Mouse (Mus musculus) hindbrain, embryonic 11.5 days (tissue): ENCODE measurements at regions not wholly inside any gene's neighbourhood (a gene's known extent, or its start where the extent isn't known, plus 50 kb on each side); places are given as distances from the start of the nearest gene placed in this dataset.
A peak's percentile ranks its signal among the peaks of the same experiment; 100 is the strongest.

ENCODE experiments used
- ATAC-seq: fragments of 200-750 bp; cut with Nextera tagmentation; 2 replicates; pipeline ENCODE4 v1.8.0; 2017; ENCODE audit warnings: mild to moderate bottlenecking, moderate TSS enrichment, moderate library complexity; ENCODE audit not compliant: low FRiP score
- DNase-seq: peaks from one replicate; pipeline ENCODE4 v3.0.0-alpha.2; 2015; ENCODE audit warnings: low spot score
- H3K27ac ChIP-seq: fragments of 300-500 bp; sonication (generic); 2 replicates; pipeline ENCODE4 v1.5.1; 2014; ENCODE audit warnings: mild to moderate bottlenecking, low read depth, low read length
- H3K27me3 ChIP-seq: fragments of 300-500 bp; sonication (generic); 2 replicates; pipeline ENCODE4 v1.6.1; 2014; ENCODE audit warnings: mild to moderate bottlenecking, low read length, moderate library complexity, mixed read lengths; ENCODE audit not compliant: control insufficient read depth, insufficient read depth
- H3K36me3 ChIP-seq: fragments of 300-500 bp; sonication (generic); 2 replicates; pipeline ENCODE4 v1.6.1; 2014; ENCODE audit warnings: mild to moderate bottlenecking, low read length, moderate library complexity, mixed read lengths; ENCODE audit not compliant: control insufficient read depth, insufficient read depth
- H3K4me1 ChIP-seq: fragments of 300-500 bp; sonication (generic); replicated peaks from 2 replicates; pipeline ENCODE4 v1.6.1; 2014; ENCODE audit warnings: low read length, mixed read lengths; ENCODE audit not compliant: control insufficient read depth, insufficient read depth
- H3K4me2 ChIP-seq: fragments of 300-500 bp; sonication (generic); replicated peaks from 2 replicates; pipeline ENCODE4 v1.6.1; 2014; ENCODE audit warnings: mild to moderate bottlenecking, low read depth, low read length
- H3K4me3 ChIP-seq: fragments of 300-500 bp; sonication (generic); 2 replicates; pipeline ENCODE4 v1.5.1; 2014; ENCODE audit warnings: low read depth, low read length
- H3K9ac ChIP-seq: fragments of 300-500 bp; sonication (generic); 2 replicates; pipeline ENCODE4 v1.6.1; 2014; ENCODE audit warnings: low read depth, low read length
- H3K9me3 ChIP-seq: fragments of 300-500 bp; sonication (generic); 2 replicates; pipeline ENCODE4 v1.6.1; 2016; ENCODE audit warnings: low read length; ENCODE audit not compliant: control insufficient read depth
- WGBS: fragments of 180-500 bp; shearing (Covaris S2); extraction: QIAGEN DNeasy Blood & Tissue Kit; methylation state at CpG from one replicate; pipeline ENCODE4 v1.1.7; 2014; 5-methylcytosine and 5-hydroxymethylcytosine counted together

DNA sequence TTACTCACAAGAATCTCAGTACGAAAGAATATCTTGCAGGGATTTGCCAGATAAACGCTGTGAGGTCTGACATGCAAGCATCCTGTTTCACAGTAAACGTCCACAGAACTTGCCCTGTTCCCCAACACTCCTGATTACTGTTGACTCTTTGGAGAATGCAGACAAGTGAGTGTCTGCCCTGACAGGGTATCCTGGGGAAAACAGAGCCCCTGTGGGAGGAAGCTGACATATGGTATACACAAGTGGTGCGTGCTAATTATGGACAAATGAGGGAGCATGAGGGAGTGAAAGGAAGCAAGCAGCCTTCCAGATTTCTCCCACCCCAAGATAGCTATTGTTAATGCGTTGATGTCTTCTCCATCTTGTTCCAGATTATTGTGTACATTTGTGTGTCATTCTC is 124.5 kb upstream of the Pdzrn3 start:
- DNase-seq (no peak), ATAC-seq (no peak)
- Histone ChIP-seq H3K27me3 (no peaks in the 10 kb centered on the region), H3K36me3 (no peaks in the 10 kb centered on the region), H3K4me3 (no peak overlapping the region), H3K9me3 (no peaks in the 10 kb centered on the region), H3K27ac (no peak overlapping the region), H3K4me1 (no peaks in the 10 kb centered on the region), H3K9ac (no peak overlapping the region), H3K4me2 (no peak overlapping the region)
- whole genome bisulfite sequencing, result 38% methylated on average over 5 of the region's 5 CpGs

DNA sequence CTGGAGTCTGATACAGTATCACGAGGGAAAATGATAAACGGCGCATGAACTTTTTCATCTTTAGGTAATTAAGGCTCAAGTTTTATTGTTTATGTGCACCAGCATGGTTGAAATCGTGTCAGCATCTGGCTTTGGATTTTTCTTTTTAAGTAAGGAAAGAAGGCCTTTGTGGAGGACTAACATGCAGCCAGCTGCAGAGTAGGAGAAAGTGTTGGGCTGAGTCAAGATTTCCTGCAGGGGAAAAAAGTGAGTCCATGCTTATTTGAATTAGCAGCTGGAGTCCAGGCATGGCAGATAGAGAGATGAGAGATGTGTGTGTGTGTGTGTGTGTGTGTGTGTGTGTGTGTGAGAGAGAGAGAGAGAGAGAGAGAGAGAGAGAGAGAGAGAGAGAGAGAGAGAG is 124.0 kb upstream of the Pdzrn3 start:
- no peak overlapping the region for H3K27ac ChIP-seq
- no peaks in the 10 kb centered on the region for H3K36me3 ChIP-seq
- no peak overlapping the region for H3K4me3 ChIP-seq
- 69% methylated on average over 4 of the region's 4 CpGs for WGBS
- H3K4me1 ChIP-seq, result no peaks in the 10 kb centered on the region
- ATAC-seq (no peak), DNase-seq (no peak)
- no peak overlapping the region for H3K4me2 ChIP-seq
- no peak overlapping the region for H3K9ac ChIP-seq
- no peaks in the 10 kb centered on the region for H3K9me3 ChIP-seq
- no peaks in the 10 kb centered on the region for H3K27me3 ChIP-seq

- Histone ChIP-seq H3K9me3 (no peaks in the 10 kb centered on the region), H3K4me2 (no peak overlapping the region), H3K4me1 (no peaks in the 10 kb centered on the region), H3K27me3 (no peaks in the 10 kb centered on the region), H3K27ac (no peak overlapping the region), H3K9ac (no peak overlapping the region), H3K4me3 (no peak overlapping the region), H3K36me3 (no peaks in the 10 kb centered on the region)
- no peak for ATAC-seq
- DNase-seq, result no peak
Measured at GRCm38 (mm10) chr6:101500202-101500601, 122.5 kb upstream of the Pdzrn3 start.

DNA sequence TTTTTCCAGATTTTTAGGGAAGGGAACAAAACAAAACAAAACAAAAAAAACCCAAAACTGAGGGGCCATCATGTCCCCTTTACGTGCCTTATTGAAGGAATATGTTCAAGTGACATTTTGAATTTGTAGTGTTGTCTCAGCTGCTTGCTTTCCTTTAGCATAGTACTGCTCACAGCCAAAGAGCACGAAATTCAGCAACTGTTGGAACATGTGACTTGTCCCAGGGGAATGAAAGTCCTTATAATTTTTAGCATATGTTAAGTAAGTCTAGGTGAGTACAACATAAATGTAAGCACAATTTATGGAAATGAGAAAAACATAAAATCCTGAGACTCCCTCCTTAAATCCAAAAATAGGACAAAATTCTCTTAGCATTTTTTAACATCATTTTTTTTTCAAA is 110.8 kb upstream of the Pdzrn3 start:
- H3K9ac ChIP-seq, result no peak overlapping the region
- ATAC-seq (no peak), DNase-seq (peak; percentile 20)
- H3K36me3 ChIP-seq, result no peaks in the 10 kb centered on the region
- H3K9me3 ChIP-seq, result no peaks in the 10 kb centered on the region
- no peak overlapping the region for H3K4me3 ChIP-seq
- H3K27ac ChIP-seq, result no peak overlapping the region
- 56% methylated on average over 2 of the region's 2 CpGs for WGBS
- no peaks in the 10 kb centered on the region for H3K4me1 ChIP-seq
- no peak overlapping the region for H3K4me2 ChIP-seq
- H3K27me3 ChIP-seq, result no peaks in the 10 kb centered on the region

GRCm38 (mm10) chr6:101484526-101485287 is 107.0 kb upstream of the Pdzrn3 start:
- Histone ChIP-seq H3K4me3 (no peak overlapping the region), H3K4me2 (no peak overlapping the region), H3K27me3 (no peaks in the 10 kb centered on the region), H3K9ac (no peak overlapping the region), H3K36me3 (no peaks in the 10 kb centered on the region), H3K27ac (no peak overlapping the region), H3K9me3 (no peaks in the 10 kb centered on the region), H3K4me1 (no peaks in the 10 kb centered on the region)
- 57% methylated on average over 11 of the region's 12 CpGs for WGBS
- DNase-seq (peak; percentile 13), ATAC-seq (peak; percentile 38; the same call in 1 of the 2 replicates)

DNA sequence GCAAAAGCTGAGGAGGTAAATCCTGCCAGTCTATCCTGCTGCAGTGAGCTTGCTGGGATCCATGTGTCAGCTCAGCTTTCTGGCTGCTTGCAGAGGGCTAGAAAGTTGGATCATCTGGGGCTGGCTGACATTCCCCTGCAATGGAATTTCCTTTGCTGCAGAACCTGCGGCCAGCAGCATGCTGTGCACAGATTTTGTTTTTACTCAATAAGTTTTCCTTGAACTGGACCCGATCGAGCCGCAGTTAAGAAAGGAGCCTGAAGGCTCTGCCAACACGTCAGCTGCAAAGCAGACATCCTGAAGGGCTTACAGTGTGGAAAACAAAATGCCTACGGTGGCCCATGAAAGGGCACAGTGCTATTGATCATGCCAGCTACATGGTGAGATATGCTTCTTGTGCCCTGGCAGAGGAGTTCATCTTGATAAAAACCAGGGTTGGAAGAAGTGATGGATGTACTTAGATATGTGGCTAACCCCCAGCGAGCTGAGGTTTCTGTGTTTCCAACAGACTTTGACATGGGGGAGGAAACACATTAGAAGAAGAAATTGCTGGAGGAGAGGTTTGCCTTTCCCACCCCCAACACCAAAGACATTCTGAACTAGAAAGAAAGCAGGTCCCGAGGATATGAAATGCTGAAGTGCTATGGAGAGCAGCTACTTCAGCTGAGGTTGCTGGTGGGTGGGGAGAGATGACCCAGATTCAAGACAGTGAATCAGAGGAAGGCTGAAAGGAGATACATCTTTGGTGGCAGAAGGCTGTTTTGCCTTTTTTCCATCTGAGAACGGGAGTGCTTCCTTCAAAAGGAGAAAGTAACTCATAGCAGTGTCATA is 105.2 kb upstream of the Pdzrn3 start:
- no peaks in the 10 kb centered on the region for H3K4me1 ChIP-seq
- no peaks in the 10 kb centered on the region for H3K9me3 ChIP-seq
- no peak for ATAC-seq
- H3K27ac ChIP-seq, result peak overlapping the region; percentile 10; the same call in 1 of the 2 replicates
- H3K9ac ChIP-seq, result no peak overlapping the region
- H3K27me3 ChIP-seq, result no peaks in the 10 kb centered on the region
- H3K4me2 ChIP-seq, result no peak overlapping the region
- no peak overlapping the region for H3K4me3 ChIP-seq
- WGBS, result 64% methylated on average over 9 of the region's 9 CpGs
- no peaks in the 10 kb centered on the region for H3K36me3 ChIP-seq
- no peak for DNase-seq

DNA sequence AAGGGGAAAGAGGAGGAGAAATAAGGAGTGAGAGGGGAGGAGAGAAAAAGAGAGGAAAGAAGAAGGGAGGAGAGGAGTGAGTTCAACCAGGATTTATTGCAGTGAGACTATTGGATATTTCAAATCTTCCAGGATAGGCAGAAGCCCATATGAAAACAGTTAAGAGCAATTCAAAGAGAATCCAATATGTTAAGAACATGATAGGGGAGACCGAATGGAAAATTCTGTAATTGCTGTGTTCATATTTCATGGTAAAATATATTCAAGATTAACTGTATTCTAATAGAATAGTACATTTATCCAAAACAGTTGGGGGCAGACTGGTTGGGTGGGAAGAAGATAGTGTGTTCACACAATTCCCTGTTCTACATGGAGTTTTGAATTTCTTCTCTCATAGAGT is 96.3 kb upstream of the Pdzrn3 start:
- Histone ChIP-seq H3K9ac (no peak overlapping the region), H3K4me2 (no peak overlapping the region), H3K4me1 (no peaks in the 10 kb centered on the region), H3K36me3 (no peaks in the 10 kb centered on the region), H3K4me3 (no peak overlapping the region), H3K27me3 (no peaks in the 10 kb centered on the region), H3K9me3 (no peaks in the 10 kb centered on the region), H3K27ac (no peak overlapping the region)
- ATAC-seq (no peak), DNase-seq (no peak)
- WGBS, result 86% methylated on average over 1 of the region's 1 CpGs

DNA sequence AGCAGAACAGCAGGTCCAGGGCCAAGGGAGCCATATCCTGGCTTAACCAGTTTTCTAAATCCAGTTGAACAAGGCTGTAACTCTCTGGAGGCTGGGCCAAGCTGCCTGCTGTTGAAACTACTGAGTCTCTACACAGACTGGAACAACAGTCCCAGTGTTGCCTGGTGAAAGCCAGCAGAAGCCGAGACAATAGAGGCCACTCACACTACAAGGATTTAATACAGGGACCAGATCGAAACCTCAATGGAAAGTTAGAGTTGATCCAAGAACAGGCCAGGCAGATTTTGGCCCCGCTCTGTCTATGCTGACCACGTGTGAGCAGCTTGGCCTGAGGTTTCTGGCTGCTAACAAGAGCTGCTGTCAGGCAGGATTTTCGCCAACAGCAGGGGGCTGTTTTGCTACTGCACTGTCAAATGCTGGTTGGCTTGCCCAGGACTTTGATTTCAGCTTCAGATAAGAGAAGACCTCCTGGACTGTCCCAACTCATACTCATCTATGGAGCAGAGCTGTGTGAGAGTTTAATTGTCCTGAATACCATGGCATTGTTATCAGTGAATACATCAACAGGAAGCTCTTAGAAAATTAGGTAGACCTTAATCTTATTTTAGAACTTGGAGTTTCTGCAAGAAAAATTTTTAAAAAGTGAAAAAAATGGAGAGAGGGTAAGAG is 95.7 kb upstream of the Pdzrn3 start:
- H3K4me2 ChIP-seq, result no peak overlapping the region
- H3K9me3 ChIP-seq, result no peaks in the 10 kb centered on the region
- H3K27ac ChIP-seq, result no peak overlapping the region
- ATAC-seq (no peak), DNase-seq (peak; percentile 18)
- no peaks in the 10 kb centered on the region for H3K27me3 ChIP-seq
- no peak overlapping the region for H3K9ac ChIP-seq
- no peaks in the 10 kb centered on the region for H3K36me3 ChIP-seq
- 27% methylated on average over 5 of the region's 5 CpGs for WGBS
- no peak overlapping the region for H3K4me3 ChIP-seq
- no peaks in the 10 kb centered on the region for H3K4me1 ChIP-seq
